Mouse (Mus musculus): ENCODE data around the gene Cdc42bpg. TPM values are rescaled to one million over a fixed set of nuclear protein-coding genes. Genes with fewer than 3 reads are reported as not detected.

Cdc42bpg gene
- total and polyA plus RNA-seq, 3 experiments = 2.6 to 4.5 TPM; not detected in 1

DNA sequence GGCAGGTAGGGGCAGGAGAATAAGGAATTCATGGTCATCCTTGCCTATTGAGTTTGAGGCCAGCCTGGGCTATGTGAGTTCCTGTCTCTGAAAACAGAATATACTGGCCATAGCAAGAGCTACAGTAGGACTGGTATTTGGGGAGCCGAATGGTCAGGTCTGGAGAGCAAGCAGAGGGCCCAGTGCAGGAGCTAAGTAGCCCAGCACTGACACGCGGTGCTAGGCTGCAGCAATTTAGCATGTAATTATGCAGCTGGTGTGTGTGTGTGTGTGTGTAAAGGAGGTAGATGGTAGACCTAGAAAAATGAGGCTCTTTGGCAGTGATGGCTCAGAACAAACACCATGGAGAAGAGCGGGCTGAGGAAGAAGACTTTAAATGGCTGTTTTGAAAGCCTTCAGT, 41.4 kb downstream of the Cdc42bpg start:
- Histone ChIP-seq H3K79me2 (ENCODE audit: control insufficient read depth, insufficient read depth, low read length, poor library complexity) (no peaks in the 10 kb centered on the region), H3K4me1 (ENCODE audit: control insufficient read depth in 1 of 2, insufficient read depth in 2 of 2, low read length in 2 of 2) (peaks cover 0 to 2% of the 10 kb centered on the region in 2 experiments; a peak in 2 of 4 replicates)
- DNase-seq (ENCODE audit: low read depth, low spot score) = no peak

DNA sequence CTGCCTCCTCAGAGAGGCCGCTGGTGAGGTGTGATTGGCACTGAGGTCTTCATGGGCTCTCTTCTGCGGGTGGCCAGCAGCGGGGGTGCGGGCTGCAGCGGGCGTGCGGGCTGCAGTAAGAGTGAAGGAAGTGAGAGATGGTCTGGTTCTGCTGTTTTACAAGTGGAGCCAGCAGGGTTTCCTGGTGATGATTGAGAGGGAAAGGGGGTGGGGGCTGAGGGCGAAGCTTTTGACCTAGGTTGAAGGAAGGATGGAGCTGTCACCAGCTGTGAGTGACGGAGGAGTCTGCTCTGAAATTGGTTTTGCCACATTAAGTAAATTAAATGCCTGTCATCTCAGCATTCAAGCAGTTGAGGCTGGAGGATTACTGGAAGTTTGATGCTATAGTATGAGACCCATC, 42.5 kb downstream of the Cdc42bpg start:
- no peak for DNase-seq (ENCODE audit: low read depth, low spot score)
- H3K36me3 ChIP-seq (ENCODE audit: control insufficient read depth in 1 of 2, insufficient read depth in 2 of 2, low read length in 2 of 2) = no peaks in the 10 kb centered on the region; a peak in 1 of 4 replicates
- TF ChIP-seq RCOR1 (IDR thresholded peaks at IDR 0.05; ENCODE audit: low read depth, low read length) = no peak
- TF ChIP-seq JUND (IDR thresholded peaks at IDR 0.05; ENCODE audit: low read depth, low read length) = no peak
- no peak for TF ChIP-seq NRF1 (IDR thresholded peaks at IDR 0.05; ENCODE audit: insufficient read depth, low read depth, low read length, poor library complexity, severe bottlenecking)
- no peak for TF ChIP-seq TBP (IDR thresholded peaks at IDR 0.05; ENCODE audit: low read depth, low read length)
- no peak for TF ChIP-seq CHD2 (IDR thresholded peaks at IDR 0.05; ENCODE audit: low read length)
- TF ChIP-seq UBTF (IDR thresholded peaks at IDR 0.05; ENCODE audit: borderline replicate concordance, insufficient read depth, low read depth, low read length) = no peak
- no peak for TF ChIP-seq POLR2AphosphoS5 (IDR thresholded peaks at IDR 0.05; ENCODE audit: borderline replicate concordance, low read depth, low read length)
- TF ChIP-seq ZC3H11A (IDR thresholded peaks at IDR 0.05; ENCODE audit: low read depth, low read length) = no peak
- TF ChIP-seq SIN3A (IDR thresholded peaks at IDR 0.05; ENCODE audit: low read length) = no peak
- no peak for TF ChIP-seq MXI1 (IDR thresholded peaks at IDR 0.05; ENCODE audit: low read depth, low read length)
- no peak for TF ChIP-seq MAX (IDR thresholded peaks at IDR 0.05; ENCODE audit: low read length)
- TF ChIP-seq GABPA (IDR thresholded peaks at IDR 0.05; ENCODE audit: low read depth, low read length) = no peak
- TF ChIP-seq ELF1 (IDR thresholded peaks at IDR 0.05; ENCODE audit: low read depth, low read length) = no peak
- TF ChIP-seq MYC (IDR thresholded peaks at IDR 0.05; ENCODE audit: low read depth, low read length) = no peak
- no peak for TF ChIP-seq KAT2A (conservative IDR thresholded peaks at IDR 0.05; ENCODE audit: low read depth, low read length)
- TF ChIP-seq MEF2A (IDR thresholded peaks at IDR 0.05; ENCODE audit: extremely low read depth, insufficient replicate concordance, low read depth, low read length, poor library complexity, severe bottlenecking) = no peak
- no peak for TF ChIP-seq EP300 (IDR thresholded peaks at IDR 0.05; ENCODE audit: low read depth in 1 of 2, low read length in 2 of 2)
- no peak for TF ChIP-seq CTCF (IDR thresholded peaks at IDR 0.05 in 2 of 3, conservative IDR thresholded peaks at IDR 0.05 in 1 of 3; ENCODE audit: control insufficient read depth in 1 of 3, insufficient read depth in 1 of 3, low read depth in 2 of 3, low read length in 3 of 3, poor library complexity in 1 of 3, severe bottlenecking in 1 of 3)
- TF ChIP-seq USF2 (IDR thresholded peaks at IDR 0.05; ENCODE audit: borderline replicate concordance in 1 of 2, insufficient read depth in 1 of 2, low read depth in 1 of 2, low read length in 2 of 2) = no peak
- no peak overlapping the region for H3K4me3 ChIP-seq (ENCODE audit: control insufficient read depth in 1 of 2, insufficient read depth in 1 of 2, low read depth in 2 of 2, low read length in 2 of 2)
- no peaks in the 10 kb centered on the region for H3K79me2 ChIP-seq (ENCODE audit: control insufficient read depth, insufficient read depth, low read length, poor library complexity)
- H3K9me3 ChIP-seq (replicated peaks; ENCODE audit: insufficient read depth, low read length) = no peaks in the 10 kb centered on the region
- no peaks in the 10 kb centered on the region for H3K27me3 ChIP-seq (ENCODE audit: control insufficient read depth in 1 of 2, insufficient read depth in 2 of 2, low read length in 2 of 2)
- peaks cover 0 to 2% of the 10 kb centered on the region in 2 experiments; a peak in 2 of 4 replicates for H3K4me1 ChIP-seq (ENCODE audit: control insufficient read depth in 1 of 2, insufficient read depth in 2 of 2, low read length in 2 of 2)
- no peak overlapping the region for H3K27ac ChIP-seq (ENCODE audit: control insufficient read depth, low read depth, low read length)
- no peak overlapping the region for H3K9ac ChIP-seq (ENCODE audit: control insufficient read depth, low read depth, low read length, poor library complexity, severe bottlenecking)

More for the DNA sequence above, 41.4 kb downstream of the Cdc42bpg start:
- Histone ChIP-seq H3K9ac (ENCODE audit: control insufficient read depth, low read depth, low read length, poor library complexity, severe bottlenecking) (no peak overlapping the region), H3K4me3 (ENCODE audit: control insufficient read depth in 1 of 2, insufficient read depth in 1 of 2, low read depth in 2 of 2, low read length in 2 of 2) (no peak overlapping the region), H3K36me3 (ENCODE audit: control insufficient read depth in 1 of 2, insufficient read depth in 2 of 2, low read length in 2 of 2) (no peaks in the 10 kb centered on the region; a peak in 1 of 4 replicates), H3K27me3 (ENCODE audit: control insufficient read depth in 1 of 2, insufficient read depth in 2 of 2, low read length in 2 of 2) (no peaks in the 10 kb centered on the region), H3K9me3 (replicated peaks; ENCODE audit: insufficient read depth, low read length) (no peaks in the 10 kb centered on the region), H3K27ac (ENCODE audit: control insufficient read depth, low read depth, low read length) (no peak overlapping the region)
- no peak for TF ChIP-seq POLR2A (IDR thresholded peaks at IDR 0.05; ENCODE audit: control insufficient read depth in 1 of 2, insufficient read depth in 1 of 2, low read depth in 1 of 2, low read length in 2 of 2, poor library complexity in 1 of 2)
- TF ChIP-seq HCFC1 (IDR thresholded peaks at IDR 0.05; ENCODE audit: low read depth, low read length) = no peak
- TF ChIP-seq E2F4 (IDR thresholded peaks at IDR 0.05; ENCODE audit: borderline replicate concordance, low read depth, low read length) = no peak
- TF ChIP-seq BHLHE40 (IDR thresholded peaks at IDR 0.05; ENCODE audit: borderline replicate concordance, low read depth, low read length) = no peak
- no peak for TF ChIP-seq MAZ (IDR thresholded peaks at IDR 0.05; ENCODE audit: low read depth, low read length)
- no peak for TF ChIP-seq NELFE (IDR thresholded peaks at IDR 0.05; ENCODE audit: low read depth, low read length)
- TF ChIP-seq RCOR1 (IDR thresholded peaks at IDR 0.05; ENCODE audit: low read depth, low read length) = no peak
- TF ChIP-seq RAD21 (IDR thresholded peaks at IDR 0.05; ENCODE audit: low read depth, low read length) = no peak
- TF ChIP-seq MYC (IDR thresholded peaks at IDR 0.05; ENCODE audit: low read depth, low read length) = no peak
- TF ChIP-seq MAFK (IDR thresholded peaks at IDR 0.05; ENCODE audit: borderline replicate concordance, low read depth, low read length) = no peak
- TF ChIP-seq UBTF (IDR thresholded peaks at IDR 0.05; ENCODE audit: borderline replicate concordance, insufficient read depth, low read depth, low read length) = no peak
- no peak for TF ChIP-seq MXI1 (IDR thresholded peaks at IDR 0.05; ENCODE audit: low read depth, low read length)
- no peak for TF ChIP-seq EP300 (IDR thresholded peaks at IDR 0.05; ENCODE audit: low read depth in 1 of 2, low read length in 2 of 2)
- TF ChIP-seq CTCF (IDR thresholded peaks at IDR 0.05 in 2 of 3, conservative IDR thresholded peaks at IDR 0.05 in 1 of 3; ENCODE audit: control insufficient read depth in 1 of 3, insufficient read depth in 1 of 3, low read depth in 2 of 3, low read length in 3 of 3, poor library complexity in 1 of 3, severe bottlenecking in 1 of 3) = no peak

Measured in MEL (cell line).